Mouse (Mus musculus): ENCODE results near the gene Coq6. TPM values are rescaled to one million over a fixed set of nuclear protein-coding genes. Genes with fewer than 3 reads are reported as not detected.

Coq6 gene
- polyA plus RNA-seq, 1 experiment from 2014 or later: 44.5 TPM

DNA sequence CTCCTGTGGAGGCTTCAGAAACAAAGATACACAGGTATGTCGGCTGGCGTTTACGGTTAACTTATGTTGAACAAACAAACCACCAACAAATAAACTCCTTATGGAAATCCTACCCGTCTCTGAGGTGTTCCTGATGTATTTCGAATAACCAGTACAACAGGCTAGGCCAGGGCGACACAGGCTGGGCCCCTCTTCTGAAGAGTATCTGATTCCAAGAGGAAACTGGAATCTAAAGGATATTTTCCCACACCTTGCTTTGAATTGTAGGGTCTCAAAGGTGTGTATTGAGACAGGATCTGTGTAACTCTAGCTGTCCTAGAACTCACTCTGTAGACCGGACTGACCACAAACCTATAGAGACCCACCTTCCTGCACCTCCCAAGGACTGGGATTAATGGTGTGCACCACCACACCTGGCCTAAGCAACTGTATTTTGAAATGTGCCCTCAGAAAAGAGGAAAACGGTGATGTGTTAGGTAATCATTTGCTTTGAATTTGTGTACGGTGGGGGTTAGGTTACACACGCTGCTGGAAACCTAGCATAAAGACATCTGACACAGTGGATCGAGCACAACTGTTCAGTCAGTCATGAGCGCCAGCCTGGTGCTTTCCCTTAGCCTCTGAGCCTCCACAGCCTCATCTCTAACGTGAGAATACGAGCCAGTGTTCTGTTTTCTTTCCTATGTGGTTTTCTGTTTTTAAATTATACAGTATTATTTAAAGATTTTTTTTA, 35.7 kb downstream of the Coq6 start:
- in situ Hi-C loops (cut with MboI; ENCODE audit: low pct_unique_long_range_greater_than_20kb): no loop called here
- no peaks in the 10 kb centered on the region for H3K27me3 ChIP-seq
- ATAC-seq (no peak), DNase-seq (ENCODE audit: low read depth, low spot score) (no peak)
- ChIA-PET POLR2A (no interaction called here), CTCF (no interaction called here)
- no peak for TF ChIP-seq CTCF (IDR thresholded peaks at IDR 0.05)

DNA sequence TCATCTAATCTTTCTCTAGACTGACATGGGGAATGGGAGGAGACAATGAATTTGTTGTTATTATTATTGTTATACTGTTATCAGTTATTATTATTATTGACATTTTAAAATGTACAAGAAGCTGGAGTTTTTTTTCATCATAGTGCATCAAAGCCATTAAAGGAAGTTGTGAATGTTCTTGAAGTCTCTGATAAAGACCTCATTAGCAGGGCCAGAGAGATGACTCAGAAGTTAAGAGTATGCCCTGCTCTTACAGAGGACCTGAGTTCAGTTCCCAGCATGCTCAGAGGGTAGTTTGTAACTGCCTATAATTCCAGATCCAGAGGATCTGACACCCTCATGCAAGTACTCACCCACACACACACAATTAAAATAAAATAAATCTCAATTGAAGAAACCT, 36.2 kb downstream of the Coq6 start:
- TF ChIP-seq CTCF (IDR thresholded peaks at IDR 0.05): no peak
- ChIA-PET POLR2A (no interaction called here), CTCF (no interaction called here)
- DNase-seq (ENCODE audit: low read depth, low spot score) (no peak), ATAC-seq (no peak)
- no peaks in the 10 kb centered on the region for H3K27me3 ChIP-seq
- in situ Hi-C loops (cut with MboI; ENCODE audit: low pct_unique_long_range_greater_than_20kb): no loop called here

DNA sequence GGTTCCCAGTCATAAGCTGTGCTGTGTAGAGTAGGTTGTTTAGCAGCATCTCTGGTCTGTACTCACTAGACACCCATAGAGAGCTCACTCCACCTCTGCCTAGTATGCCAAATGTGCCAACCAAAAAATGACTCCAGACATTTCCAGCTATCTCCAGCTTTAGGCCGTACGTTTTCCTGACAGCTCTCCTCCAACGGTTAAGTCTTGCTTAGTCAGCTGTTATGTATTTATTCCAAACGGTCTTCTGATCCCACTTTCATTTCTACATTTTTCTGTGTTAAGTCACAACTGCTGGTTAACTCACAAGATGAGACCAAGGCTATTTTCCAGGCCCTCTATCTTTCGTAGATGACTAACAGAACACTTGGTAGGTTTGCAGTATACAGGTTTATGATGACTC, 37.2 kb downstream of the Coq6 start:
- TF ChIP-seq CTCF (IDR thresholded peaks at IDR 0.05): no peak
- no peak for ATAC-seq
- no peaks in the 10 kb centered on the region for H3K27me3 ChIP-seq
- POLR2A ChIA-PET: no interaction called here
- CTCF ChIA-PET: interaction anchor here (1.5 kb wide), 1 partner anchor 18 kb away, joined by 4 read pairs; the partner anchor contains the start of gene Rnf113a2
- DNase-seq (ENCODE audit: low read depth, low spot score): no peak
- in situ Hi-C loops (cut with MboI; ENCODE audit: low pct_unique_long_range_greater_than_20kb): no loop called here

DNA sequence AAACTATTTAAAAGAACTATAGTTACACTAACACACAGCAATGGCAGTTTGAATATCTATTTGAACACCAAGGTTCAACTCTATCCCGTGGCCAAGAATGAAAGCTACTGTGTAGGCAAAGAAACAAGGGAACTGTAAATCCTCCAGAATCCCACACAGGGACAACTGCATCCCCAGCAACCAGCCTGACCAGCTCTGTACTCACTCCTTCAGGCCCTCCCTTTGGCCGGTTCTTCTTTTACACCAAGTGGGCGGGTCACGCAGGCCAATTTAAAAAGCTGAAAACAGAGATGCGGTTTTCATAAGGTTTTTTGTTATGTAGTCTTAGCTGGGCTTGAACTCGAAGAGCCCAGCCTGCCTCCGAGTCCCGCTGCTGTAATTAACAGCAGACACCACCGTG, 37.7 kb downstream of the Coq6 start:
- no peak for TF ChIP-seq CTCF (IDR thresholded peaks at IDR 0.05)
- ATAC-seq (no peak), DNase-seq (ENCODE audit: low read depth, low spot score) (no peak)
- no peaks in the 10 kb centered on the region for H3K27me3 ChIP-seq
- ChIA-PET POLR2A (no interaction called here), CTCF (interaction anchor here (1.5 kb wide), 1 partner anchor 18 kb away, joined by 4 read pairs; the partner anchor contains the start of gene Rnf113a2)
- in situ Hi-C loops (cut with MboI; ENCODE audit: low pct_unique_long_range_greater_than_20kb): no loop called here

DNA sequence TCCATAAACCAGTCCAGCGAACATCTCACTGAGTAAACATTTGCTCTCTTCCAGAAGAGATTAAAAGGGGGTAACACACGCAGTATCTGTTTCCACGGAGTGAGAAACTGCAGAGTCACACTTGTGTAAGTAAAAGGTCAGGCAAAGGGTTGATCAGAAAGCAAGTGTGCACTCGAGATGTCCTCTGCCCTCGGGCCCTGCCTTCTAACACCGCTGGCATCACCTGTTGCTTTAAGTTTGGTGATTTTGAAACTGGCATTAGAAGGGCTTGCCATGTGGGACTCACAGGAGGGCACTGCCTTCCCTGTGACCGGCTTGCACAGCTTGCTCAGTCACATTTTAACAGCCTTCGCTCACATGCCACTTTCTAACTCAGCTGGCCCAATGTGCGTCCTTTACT, 38.2 kb downstream of the Coq6 start:
- ATAC-seq (no peak), DNase-seq (ENCODE audit: low read depth, low spot score) (no peak)
- CTCF ChIA-PET: interaction anchor here (1.5 kb wide), 1 partner anchor 17 kb away, joined by 4 read pairs; the partner anchor contains the start of gene Rnf113a2
- no peak for TF ChIP-seq CTCF (IDR thresholded peaks at IDR 0.05)
- no peaks in the 10 kb centered on the region for H3K27me3 ChIP-seq
- in situ Hi-C loops (cut with MboI; ENCODE audit: low pct_unique_long_range_greater_than_20kb): no loop called here
- POLR2A ChIA-PET: no interaction called here

DNA sequence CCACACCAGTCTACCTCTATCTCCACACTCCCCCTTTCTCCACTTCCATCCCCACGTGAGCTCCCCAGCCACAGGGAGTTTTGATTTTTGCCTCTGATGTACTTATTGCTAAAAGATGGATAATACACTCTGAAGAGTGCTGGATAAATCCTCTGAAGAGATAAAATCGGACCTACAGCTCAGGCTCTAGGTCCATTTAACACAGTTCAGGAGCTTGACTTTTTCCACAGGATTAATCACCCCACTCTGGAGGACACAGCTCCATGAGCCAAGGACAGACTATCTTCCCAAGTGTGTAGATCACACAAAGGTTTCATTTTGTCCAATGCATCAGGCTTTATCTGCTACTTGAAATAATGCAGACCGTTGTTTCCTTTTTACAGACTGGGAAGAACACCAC, 38.6 kb downstream of the Coq6 start:
- in situ Hi-C loops (cut with MboI; ENCODE audit: low pct_unique_long_range_greater_than_20kb): no loop called here
- ChIA-PET CTCF (no interaction called here), POLR2A (no interaction called here)
- TF ChIP-seq CTCF (IDR thresholded peaks at IDR 0.05): no peak
- DNase-seq (ENCODE audit: low read depth, low spot score): no peak
- ATAC-seq: no peak
- H3K27me3 ChIP-seq: no peaks in the 10 kb centered on the region

DNA sequence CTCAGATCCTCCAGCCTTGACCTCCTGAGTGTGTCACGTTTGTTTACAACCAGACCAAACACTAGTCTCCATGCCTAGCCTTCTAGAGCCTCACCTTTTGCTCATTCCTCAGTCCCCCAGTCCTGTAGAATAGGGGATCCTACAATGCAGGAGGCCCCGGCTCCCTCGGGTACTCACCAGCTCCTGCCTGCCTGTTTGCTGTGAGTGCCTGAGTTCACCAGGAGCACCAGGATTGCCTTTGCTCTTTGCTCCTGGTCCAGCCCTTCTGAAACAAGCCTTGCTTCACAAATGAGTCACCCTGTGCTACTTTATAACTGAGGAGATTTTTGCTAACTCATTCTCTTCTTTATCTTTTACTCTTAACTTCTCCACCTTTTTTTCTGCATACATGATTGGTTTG, 39.2 kb downstream of the Coq6 start:
- no peak for ATAC-seq
- H3K27me3 ChIP-seq: no peaks in the 10 kb centered on the region
- DNase-seq (ENCODE audit: low read depth, low spot score): no peak
- no peak for TF ChIP-seq CTCF (IDR thresholded peaks at IDR 0.05)
- CTCF ChIA-PET: no interaction called here
- in situ Hi-C loops (cut with MboI; ENCODE audit: low pct_unique_long_range_greater_than_20kb): no loop called here
- POLR2A ChIA-PET: no interaction called here

DNA sequence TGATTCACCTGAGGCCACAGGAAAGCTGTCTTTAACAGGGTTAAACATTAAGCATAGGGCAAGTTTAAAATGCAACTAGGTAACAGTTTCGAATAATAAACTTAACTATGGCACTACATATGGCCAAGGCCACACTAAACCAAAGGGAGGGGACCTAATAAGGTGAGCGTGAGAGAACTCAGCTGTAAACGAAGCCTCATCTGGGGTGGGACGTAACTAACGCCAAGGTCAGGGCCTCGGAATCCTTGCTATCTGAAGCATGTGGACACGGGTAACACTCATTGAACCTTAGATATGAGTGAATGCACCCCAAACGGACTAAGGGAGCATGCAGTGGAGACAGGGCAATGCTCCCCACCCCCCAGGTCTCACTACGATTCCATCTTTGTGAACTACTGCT, 41.5 kb downstream of the Coq6 start:
- ATAC-seq: no peak
- no peaks in the 10 kb centered on the region for H3K27me3 ChIP-seq
- ChIA-PET CTCF (no interaction called here), POLR2A (no interaction called here)
- DNase-seq (ENCODE audit: low read depth, low spot score): no peak
- in situ Hi-C loops (cut with MboI; ENCODE audit: low pct_unique_long_range_greater_than_20kb): no loop called here
- no peak for TF ChIP-seq CTCF (IDR thresholded peaks at IDR 0.05)

DNA sequence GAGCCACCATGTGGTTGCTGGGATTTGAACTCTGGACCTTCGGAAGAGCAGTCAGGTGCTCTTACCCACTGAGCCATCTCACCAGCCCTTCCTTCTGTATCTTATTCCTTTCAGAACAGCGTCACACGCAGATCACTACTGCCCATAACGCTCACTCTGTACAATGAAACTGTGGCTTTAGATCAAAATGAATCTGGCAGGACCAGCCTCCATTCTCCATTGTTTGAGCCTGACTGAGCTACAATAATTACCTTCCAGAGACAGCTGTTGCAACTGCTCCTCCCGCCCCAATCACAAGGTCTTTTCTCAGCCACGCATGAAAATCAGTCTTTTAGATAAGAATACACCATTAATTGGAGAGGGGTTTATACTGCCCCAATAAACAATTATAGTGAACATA, 43.1 kb downstream of the Coq6 start:
- POLR2A ChIA-PET: no interaction called here
- in situ Hi-C loops (cut with MboI; ENCODE audit: low pct_unique_long_range_greater_than_20kb): no loop called here
- DNase-seq (ENCODE audit: low read depth, low spot score): no peak
- H3K27me3 ChIP-seq: no peaks in the 10 kb centered on the region
- no peak for ATAC-seq
- TF ChIP-seq CTCF (IDR thresholded peaks at IDR 0.05): no peak
- CTCF ChIA-PET: interaction anchor here (0.6 to 1.2 kb wide), 3 partner anchors 12 to 62 kb away, joined by 3 read pairs; partner anchors contain the start of gene Rnf113a2

DNA sequence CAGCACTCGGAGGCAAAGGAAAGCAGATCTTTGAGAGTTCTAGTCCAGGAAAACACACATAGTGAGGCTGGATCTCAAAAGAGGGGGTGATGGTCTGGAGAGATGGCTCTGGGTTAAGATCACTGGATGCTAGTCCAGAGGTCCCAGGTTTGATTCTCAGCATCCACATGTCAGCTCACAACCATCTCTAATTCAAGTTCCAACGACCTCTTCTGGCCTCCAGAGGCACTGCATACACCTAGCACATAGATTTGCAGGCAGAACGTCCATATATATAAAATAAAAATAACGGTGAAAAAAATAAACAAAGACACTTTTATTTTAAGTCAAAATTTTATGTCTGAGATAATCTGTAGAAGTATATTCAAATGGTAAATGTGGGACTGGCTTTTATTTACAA, 45.8 kb downstream of the Coq6 start:
- POLR2A ChIA-PET: no interaction called here
- ATAC-seq (no peak), DNase-seq (ENCODE audit: low read depth, low spot score) (no peak)
- TF ChIP-seq CTCF (IDR thresholded peaks at IDR 0.05): peak; percentile 32
- no peaks in the 10 kb centered on the region for H3K27me3 ChIP-seq
- in situ Hi-C loops (cut with MboI; ENCODE audit: low pct_unique_long_range_greater_than_20kb): loop anchor here (5.0 kb wide), 1 partner anchor 45 kb away; the partner anchor contains the start of genes Coq6 and Fam161b
- CTCF ChIA-PET: no interaction called here

DNA sequence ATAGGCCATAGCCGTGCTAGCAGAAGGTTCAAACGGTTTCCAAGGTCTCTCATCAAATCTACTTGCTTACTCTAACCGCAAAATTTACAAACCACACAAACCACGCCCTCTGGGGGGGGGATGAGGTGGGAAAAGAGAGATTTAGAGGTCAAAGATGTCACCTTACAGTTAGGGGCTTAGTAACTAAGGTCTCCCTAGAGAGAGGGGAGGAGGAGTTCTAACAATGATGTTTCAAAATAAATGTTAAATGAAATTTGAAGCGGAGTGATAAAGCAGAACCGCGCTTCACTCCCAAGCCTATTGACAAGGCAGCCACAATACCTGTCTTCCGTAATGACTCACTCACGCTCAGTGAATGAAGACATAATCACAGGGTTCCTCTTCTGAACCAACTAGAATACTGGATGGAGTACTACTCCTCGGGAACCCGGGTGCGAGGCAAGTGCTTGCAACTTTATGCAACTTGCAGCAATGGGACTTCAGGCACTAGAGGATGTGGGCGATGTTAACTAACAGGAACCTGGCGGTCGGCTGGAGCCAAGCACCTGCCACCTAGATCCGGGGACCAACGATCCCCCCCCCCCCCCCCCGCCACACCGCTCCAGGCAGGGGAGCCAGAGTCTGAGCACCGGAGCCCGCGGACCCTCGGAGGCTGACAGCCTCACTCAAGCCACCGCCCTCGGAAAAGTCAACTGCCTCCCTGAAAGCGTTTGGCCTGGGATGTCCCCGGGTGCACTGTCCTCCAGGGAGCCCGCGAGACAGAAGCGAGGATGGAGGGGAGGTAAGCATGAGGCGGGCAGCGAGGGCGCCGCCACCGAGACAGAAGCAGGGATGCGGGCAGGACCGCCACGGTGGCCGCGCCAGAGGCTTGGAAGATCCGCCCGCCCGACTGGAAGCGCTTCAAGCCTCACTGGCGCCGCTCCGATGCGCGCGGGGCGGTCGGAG, 46.7 kb downstream of the Coq6 start:
- peak; percentile 49 for ATAC-seq
- no peak for DNase-seq (ENCODE audit: low read depth, low spot score)
- CTCF ChIA-PET: no interaction called here
- in situ Hi-C loops (cut with MboI; ENCODE audit: low pct_unique_long_range_greater_than_20kb): loop anchor here (5.0 kb wide), 1 partner anchor 46 kb away; the partner anchor contains the start of genes Coq6 and Fam161b
- no peaks in the 10 kb centered on the region for H3K27me3 ChIP-seq
- no peak for TF ChIP-seq CTCF (IDR thresholded peaks at IDR 0.05)
- POLR2A ChIA-PET: no interaction called here

Measured in Patski (cell line).